Mouse (Mus musculus) heart, embryonic 12.5 days (tissue): ENCODE data around the gene E2f1. TPM values are rescaled to one million over a fixed set of nuclear protein-coding genes. Genes with fewer than 3 reads are reported as not detected.

Source experiments
- ATAC-seq: fragments of 200-750 bp; cut with Nextera tagmentation; 2 replicates; pipeline ENCODE4 v1.8.0; 2017; ENCODE audit warnings: moderate TSS enrichment, moderate library complexity; ENCODE audit not compliant: insufficient number of reproducible peaks, low FRiP score
- H3K27ac ChIP-seq: fragments of 300-500 bp; sonication (generic); 2 replicates; pipeline ENCODE4 v1.5.1; 2016; ENCODE audit warnings: mild to moderate bottlenecking, moderate library complexity; ENCODE audit not compliant: poor library complexity, severe bottlenecking
- H3K27me3 ChIP-seq: fragments of 300-500 bp; sonication (generic); replicated peaks from 2 replicates; pipeline ENCODE4 v1.6.1; 2016; ENCODE audit warnings: mild to moderate bottlenecking, moderate library complexity
- H3K36me3 ChIP-seq: fragments of 300-500 bp; sonication (generic); 2 replicates; pipeline ENCODE4 v1.6.1; 2016; ENCODE audit warnings: mild to moderate bottlenecking, moderate library complexity
- H3K4me1 ChIP-seq: fragments of 300-500 bp; sonication (generic); replicated peaks from 2 replicates; pipeline ENCODE4 v1.6.1; 2016; ENCODE audit warnings: mild to moderate bottlenecking
- H3K4me2 ChIP-seq: fragments of 300-500 bp; sonication (generic); 2 replicates; pipeline ENCODE4 v1.6.1; 2016; ENCODE audit warnings: mild to moderate bottlenecking, moderate library complexity
- H3K4me3 ChIP-seq: fragments of 300-500 bp; sonication (generic); 2 replicates; pipeline ENCODE4 v1.5.1; 2016; ENCODE audit warnings: mild to moderate bottlenecking
- H3K9ac ChIP-seq: fragments of 300-500 bp; sonication (generic); 2 replicates; pipeline ENCODE4 v1.6.1; 2016; ENCODE audit warnings: mild to moderate bottlenecking, moderate library complexity
- H3K9me3 ChIP-seq: fragments of 300-500 bp; sonication (generic); replicated peaks from 2 replicates; pipeline ENCODE4 v1.6.1; 2016; ENCODE audit warnings: mild to moderate bottlenecking, moderate library complexity
- WGBS: fragments of 180-500 bp; shearing (Covaris S2); methylation state at CpG from one replicate; pipeline ENCODE4 v1.1.7; 2016; 5-methylcytosine and 5-hydroxymethylcytosine counted together
- polyA plus RNA-seq: library from polyadenylated mRNA; unstranded; fragments of >200 nt; fragmentation: Nextera tagmentation; extraction: Ambion mirVana; gene quantifications from 2 replicates; pipeline ENCODE4 v1.2.1, GENCODE M21; 2016

The E2f1 gene
- polyA plus RNA-seq, 1 experiment from 2014 or later: 21.7 TPM

GRCm38 (mm10) chr2:154538310-154538709, 31.4 kb downstream of the E2f1 start:
- Histone ChIP-seq H3K9ac (no peak overlapping the region), H3K4me1 (peaks cover 17% of the 10 kb centered on the region), H3K27me3 (no peaks in the 10 kb centered on the region), H3K9me3 (no peaks in the 10 kb centered on the region; the same call in 1 of the 2 replicates), H3K4me3 (no peak overlapping the region), H3K4me2 (no peak overlapping the region), H3K27ac (no peak overlapping the region), H3K36me3 (peaks cover 49% of the 10 kb centered on the region)
- ATAC-seq: no peak
- 64% methylated on average over 2 of the region's 2 CpGs for WGBS

- Histone ChIP-seq H3K4me3 (no peak overlapping the region), H3K9me3 (no peaks in the 10 kb centered on the region), H3K27me3 (no peaks in the 10 kb centered on the region), H3K4me1 (peaks cover 17% of the 10 kb centered on the region), H3K27ac (no peak overlapping the region), H3K9ac (no peak overlapping the region), H3K36me3 (peaks cover 68% of the 10 kb centered on the region), H3K4me2 (no peak overlapping the region)
- WGBS: 62% methylated on average over 12 of the region's 12 CpGs
- ATAC-seq: peak; percentile 9; the same call in 1 of the 2 replicates
These were observed 34.9 kb downstream of the E2f1 start for GRCm38 (mm10) chr2:154534704-154535270.

GRCm38 (mm10) chr2:154532888-154533287, 36.8 kb downstream of the E2f1 start:
- Histone ChIP-seq H3K36me3 (peaks cover 78% of the 10 kb centered on the region), H3K27ac (no peak overlapping the region)
- WGBS: 64% methylated on average over 3 of the region's 3 CpGs

GRCm38 (mm10) chr2:154526531-154526930, 43.2 kb downstream of the E2f1 start:
- H3K27ac ChIP-seq: no peak overlapping the region
- no peak for ATAC-seq

More at GRCm38 (mm10) chr2:154532888-154533287, 36.8 kb downstream of the E2f1 start:
- H3K9ac ChIP-seq: no peak overlapping the region
- no peaks in the 10 kb centered on the region for H3K9me3 ChIP-seq
- H3K27me3 ChIP-seq: no peaks in the 10 kb centered on the region
- H3K4me1 ChIP-seq: peaks cover 10% of the 10 kb centered on the region
- no peak overlapping the region for H3K4me3 ChIP-seq
- no peak overlapping the region for H3K4me2 ChIP-seq
- ATAC-seq: no peak

GRCm38 (mm10) chr2:154525285-154525684, 44.4 kb downstream of the E2f1 start:
- Histone ChIP-seq H3K9ac (no peak overlapping the region), H3K9me3 (no peaks in the 10 kb centered on the region), H3K4me3 (no peak overlapping the region), H3K36me3 (peaks cover 71% of the 10 kb centered on the region), H3K27ac (no peak overlapping the region), H3K4me1 (peaks cover 5% of the 10 kb centered on the region; the same call in 1 of the 2 replicates), H3K27me3 (no peaks in the 10 kb centered on the region), H3K4me2 (no peak overlapping the region)
- no peak for ATAC-seq
- WGBS: 96% methylated on average over 2 of the region's 2 CpGs

More at GRCm38 (mm10) chr2:154526531-154526930, 43.2 kb downstream of the E2f1 start:
- 70% methylated on average over 3 of the region's 3 CpGs for WGBS
- Histone ChIP-seq H3K9me3 (no peaks in the 10 kb centered on the region), H3K4me2 (no peak overlapping the region), H3K4me1 (peaks cover 5% of the 10 kb centered on the region; the same call in 1 of the 2 replicates), H3K36me3 (peaks cover 82% of the 10 kb centered on the region), H3K27me3 (no peaks in the 10 kb centered on the region), H3K9ac (no peak overlapping the region), H3K4me3 (no peak overlapping the region)

- Histone ChIP-seq H3K4me3 (no peak overlapping the region), H3K36me3 (peaks cover 68% of the 10 kb centered on the region), H3K4me2 (no peak overlapping the region), H3K27me3 (no peaks in the 10 kb centered on the region), H3K27ac (no peak overlapping the region), H3K9ac (no peak overlapping the region), H3K4me1 (peaks cover 5% of the 10 kb centered on the region; the same call in 1 of the 2 replicates), H3K9me3 (no peaks in the 10 kb centered on the region)
- WGBS: 74% methylated on average over 5 of the region's 5 CpGs
- ATAC-seq: no peak
These were observed 47.4 kb downstream of the E2f1 start for GRCm38 (mm10) chr2:154522334-154522733.

GRCm38 (mm10) chr2:154521449-154521848, 48.2 kb downstream of the E2f1 start:
- ATAC-seq: no peak
- H3K9me3 ChIP-seq: no peaks in the 10 kb centered on the region
- H3K4me2 ChIP-seq: no peak overlapping the region
- H3K4me1 ChIP-seq: peaks cover 2% of the 10 kb centered on the region; the same call in 1 of the 2 replicates
- H3K4me3 ChIP-seq: no peak overlapping the region
- H3K9ac ChIP-seq: no peak overlapping the region
- no peak overlapping the region for H3K27ac ChIP-seq
- H3K27me3 ChIP-seq: no peaks in the 10 kb centered on the region
- H3K36me3 ChIP-seq: peaks cover 65% of the 10 kb centered on the region

- Histone ChIP-seq H3K27me3 (no peaks in the 10 kb centered on the region), H3K4me1 (no peaks in the 10 kb centered on the region; the same call in 1 of the 2 replicates), H3K27ac (no peak overlapping the region), H3K9me3 (no peaks in the 10 kb centered on the region), H3K4me3 (no peak overlapping the region), H3K36me3 (peaks cover 47% of the 10 kb centered on the region), H3K4me2 (no peak overlapping the region), H3K9ac (no peak overlapping the region)
- no peak for ATAC-seq
- WGBS: 80% methylated on average over 5 of the region's 5 CpGs
These were observed 52.3 kb downstream of the E2f1 start for GRCm38 (mm10) chr2:154517424-154517823.

- Histone ChIP-seq H3K4me1 (no peaks in the 10 kb centered on the region; the same call in 1 of the 2 replicates), H3K27ac (no peak overlapping the region), H3K4me2 (no peak overlapping the region), H3K27me3 (no peaks in the 10 kb centered on the region), H3K9ac (no peak overlapping the region), H3K36me3 (peaks cover 48% of the 10 kb centered on the region), H3K9me3 (no peaks in the 10 kb centered on the region), H3K4me3 (no peak overlapping the region)
- no peak for ATAC-seq
- WGBS: 76% methylated on average over 3 of the region's 3 CpGs
These were observed 52.7 kb downstream of the E2f1 start for GRCm38 (mm10) chr2:154516944-154517343.

- H3K4me2 ChIP-seq: no peak overlapping the region
- H3K9ac ChIP-seq: no peak overlapping the region
- H3K27ac ChIP-seq: no peak overlapping the region
- no peak for ATAC-seq
- H3K27me3 ChIP-seq: no peaks in the 10 kb centered on the region
- H3K36me3 ChIP-seq: peaks cover 57% of the 10 kb centered on the region
- H3K4me1 ChIP-seq: peaks cover 7% of the 10 kb centered on the region
- H3K9me3 ChIP-seq: no peaks in the 10 kb centered on the region
- no peak overlapping the region for H3K4me3 ChIP-seq
- 80% methylated on average over 3 of the region's 3 CpGs for WGBS
These were observed 59.6 kb downstream of the E2f1 start for GRCm38 (mm10) chr2:154510141-154510540.
